Mouse (Mus musculus) forebrain, embryonic 11.5 days (tissue): ENCODE results near the gene Chn2. TPM values are rescaled to one million over a fixed set of nuclear protein-coding genes. Genes with fewer than 3 reads are reported as not detected.

Experiments used
- ATAC-seq: fragments of 200-750 bp; cut with Nextera tagmentation; replicated peaks from 2 replicates; pipeline ENCODE4 v1.8.0; 2017; ENCODE audit warnings: moderate TSS enrichment; ENCODE audit not compliant: low FRiP score
- DNase-seq: peaks from one replicate; pipeline ENCODE4 v3.0.0-alpha.2; 2017; ENCODE audit warnings: low spot score
- H3K27ac ChIP-seq: fragments of 300-500 bp; sonication (generic); 2 replicates; pipeline ENCODE4 v1.5.1; 2014; ENCODE audit warnings: low read depth, low read length
- H3K27me3 ChIP-seq: fragments of 300-500 bp; sonication (generic); 2 replicates; pipeline ENCODE4 v1.6.1; 2014; ENCODE audit warnings: mild to moderate bottlenecking, low read length, mixed read lengths; ENCODE audit not compliant: control insufficient read depth, insufficient read depth
- H3K36me3 ChIP-seq: fragments of 300-500 bp; sonication (generic); 2 replicates; pipeline ENCODE4 v1.6.1; 2014; ENCODE audit warnings: mild to moderate bottlenecking, low read length, moderate library complexity, mixed read lengths; ENCODE audit not compliant: control insufficient read depth, insufficient read depth
- H3K4me1 ChIP-seq: fragments of 300-500 bp; sonication (generic); replicated peaks from 2 replicates; pipeline ENCODE4 v1.6.1; 2014; ENCODE audit warnings: low read length, mixed read lengths; ENCODE audit not compliant: control insufficient read depth, insufficient read depth
- H3K4me2 ChIP-seq: fragments of 300-500 bp; sonication (generic); 2 replicates; pipeline ENCODE4 v1.6.1; 2014; ENCODE audit warnings: low read depth, mild to moderate bottlenecking, low read length, moderate library complexity, mixed read lengths; ENCODE audit not compliant: severe bottlenecking
- H3K4me3 ChIP-seq: fragments of 300-500 bp; sonication (generic); 2 replicates; pipeline ENCODE4 v1.5.1; 2014; ENCODE audit warnings: low read depth, low read length
- H3K9ac ChIP-seq: fragments of 300-500 bp; sonication (generic); 2 replicates; pipeline ENCODE4 v1.6.1; 2014; ENCODE audit warnings: low read length
- H3K9me3 ChIP-seq: fragments of 300-500 bp; sonication (generic); 2 replicates; pipeline ENCODE4 v1.6.1; 2016; ENCODE audit warnings: low read length, mixed read lengths; ENCODE audit not compliant: control insufficient read depth
- WGBS: fragments of 180-500 bp; shearing (Covaris S2); extraction: QIAGEN DNeasy Blood & Tissue Kit; methylation state at CpG from one replicate; pipeline ENCODE4 v1.1.7; 2014; 5-methylcytosine and 5-hydroxymethylcytosine counted together
- polyA plus RNA-seq: library from polyadenylated mRNA; unstranded; fragments of >200 nt; fragmentation: Nextera tagmentation; extraction: Ambion mirVana; gene quantifications from 2 replicates; pipeline ENCODE4 v1.2.1, GENCODE M21; 2014

Gene Chn2
- polyA plus RNA-seq, 1 experiment from 2014 or later, result 20.3 TPM

DNA sequence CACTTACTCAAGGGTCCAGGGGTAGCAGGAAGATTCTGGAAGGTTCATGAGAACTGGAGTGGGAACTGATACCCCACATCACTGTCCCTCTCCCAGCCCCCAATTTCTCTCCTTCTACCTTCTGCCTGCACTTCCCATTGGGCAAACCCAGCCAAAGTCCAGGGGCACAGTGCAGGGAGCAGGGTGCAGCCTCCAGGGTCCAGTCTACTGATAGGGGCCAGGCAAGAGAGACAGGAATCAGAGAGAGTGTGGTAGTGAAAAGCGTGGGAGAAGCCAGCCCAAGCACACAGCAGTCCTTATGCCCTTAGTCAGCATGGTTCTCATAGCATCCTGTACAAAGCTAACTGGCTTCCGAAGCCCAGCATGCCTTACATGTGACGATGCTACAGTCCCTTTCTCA, 187.7 kb downstream of the Chn2 start:
- DNase-seq (no peak), ATAC-seq (no peak)
- Histone ChIP-seq H3K9me3 (no peaks in the 10 kb centered on the region), H3K4me3 (no peak overlapping the region), H3K27me3 (no peaks in the 10 kb centered on the region), H3K4me1 (peaks cover 7% of the 10 kb centered on the region; the same call in 1 of the 2 replicates), H3K9ac (no peak overlapping the region), H3K27ac (no peak overlapping the region), H3K4me2 (no peak overlapping the region), H3K36me3 (no peaks in the 10 kb centered on the region)
- WGBS, result 82% methylated on average over 3 of the region's 3 CpGs

DNA sequence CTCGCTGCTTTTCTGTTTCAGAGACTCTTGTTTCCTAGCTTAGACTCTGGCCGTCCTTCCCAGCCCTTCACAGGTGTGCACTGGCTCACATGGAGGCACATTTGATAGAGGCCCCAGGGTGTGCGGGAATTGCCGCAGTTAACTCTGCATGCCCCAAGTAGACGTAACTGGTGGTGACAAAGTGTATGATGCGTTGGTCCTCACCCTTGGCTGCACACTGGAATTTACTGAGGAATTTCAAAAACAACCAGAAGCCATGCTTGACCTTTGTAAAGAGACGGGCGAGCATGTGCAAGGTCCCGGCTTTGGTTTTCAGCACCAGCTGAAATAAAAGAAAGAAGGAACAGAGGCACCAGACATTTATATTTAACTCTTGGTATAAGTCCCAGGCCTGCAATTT, 189.1 kb downstream of the Chn2 start:
- Histone ChIP-seq H3K4me3 (no peak overlapping the region), H3K27me3 (no peaks in the 10 kb centered on the region), H3K4me1 (peaks cover 7% of the 10 kb centered on the region; the same call in 1 of the 2 replicates), H3K36me3 (no peaks in the 10 kb centered on the region), H3K9me3 (no peaks in the 10 kb centered on the region), H3K4me2 (no peak overlapping the region), H3K9ac (no peak overlapping the region), H3K27ac (no peak overlapping the region)
- WGBS, result 50% methylated on average over 9 of the region's 9 CpGs
- no peak for DNase-seq
- no peak for ATAC-seq

DNA sequence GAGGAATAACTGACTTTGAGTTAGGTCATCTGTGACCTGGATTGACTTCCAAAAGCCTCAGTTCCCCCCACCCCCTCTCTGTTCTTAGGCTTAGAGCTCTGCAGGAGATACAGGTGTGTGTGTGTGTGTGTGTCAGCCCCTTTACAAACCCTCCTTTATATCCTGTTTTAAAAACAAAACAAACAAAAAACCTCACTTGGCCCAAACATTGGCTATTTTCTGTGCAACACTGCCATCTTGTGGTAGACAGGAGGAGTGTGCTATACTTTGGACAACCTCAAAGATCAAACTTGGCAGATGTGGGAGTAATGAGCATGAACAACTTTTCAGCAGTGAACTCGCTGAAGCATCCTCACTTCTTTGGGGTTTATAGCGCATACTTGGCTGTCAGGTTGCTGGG, 189.5 kb downstream of the Chn2 start:
- whole genome bisulfite sequencing, result 8% methylated on average over 2 of the region's 2 CpGs
- H3K27me3 ChIP-seq, result no peaks in the 10 kb centered on the region
- ATAC-seq, result peak; percentile 42; the same call in 1 of the 2 replicates

DNA sequence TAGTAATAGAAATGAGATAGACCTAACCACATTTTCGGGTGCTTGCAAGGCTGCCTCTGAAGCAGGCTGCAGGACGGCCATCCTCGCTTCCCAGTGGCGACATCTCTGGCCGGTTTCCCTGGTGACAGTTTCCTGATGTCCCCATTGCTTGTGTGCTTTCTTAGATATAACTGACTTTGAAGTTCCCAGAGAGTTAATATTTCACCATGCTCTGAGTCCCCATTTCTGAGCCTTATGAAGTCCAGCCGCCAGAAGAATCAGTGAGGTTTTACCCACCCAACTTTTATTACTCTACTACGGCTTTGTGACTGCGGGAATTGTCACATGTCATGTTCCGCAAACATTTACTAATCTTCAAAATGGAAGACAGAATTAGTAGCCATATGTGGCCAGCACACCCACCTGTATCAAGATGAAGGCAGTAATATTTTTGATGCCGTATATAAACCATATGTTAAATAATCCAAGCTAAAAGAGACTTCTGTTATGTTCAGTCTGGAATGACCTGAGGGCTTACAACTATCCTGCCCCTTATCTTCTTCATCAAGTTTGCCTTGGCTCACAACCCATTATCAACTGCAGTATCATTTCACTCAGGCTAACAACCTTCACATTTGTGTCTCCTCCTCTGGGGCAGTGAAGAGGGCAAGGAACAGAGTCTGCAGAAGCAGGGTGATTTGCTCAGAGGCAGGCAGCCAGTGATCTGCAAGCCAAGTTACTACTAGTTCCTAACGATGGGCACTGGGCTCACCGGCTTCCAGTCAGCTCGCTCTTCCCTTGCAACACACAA, 192.6 kb downstream of the Chn2 start:
- no peak overlapping the region for H3K4me3 ChIP-seq
- no peak overlapping the region for H3K9ac ChIP-seq
- H3K27ac ChIP-seq, result no peak overlapping the region
- ATAC-seq (no peak), DNase-seq (no peak)
- H3K9me3 ChIP-seq, result no peaks in the 10 kb centered on the region
- no peak overlapping the region for H3K4me2 ChIP-seq
- H3K27me3 ChIP-seq, result no peaks in the 10 kb centered on the region
- H3K36me3 ChIP-seq, result no peaks in the 10 kb centered on the region
- H3K4me1 ChIP-seq, result no peaks in the 10 kb centered on the region; the same call in 1 of the 2 replicates
- WGBS, result 80% methylated on average over 13 of the region's 13 CpGs

More for the DNA sequence above, 189.5 kb downstream of the Chn2 start:
- H3K9ac ChIP-seq, result no peak overlapping the region
- H3K36me3 ChIP-seq, result no peaks in the 10 kb centered on the region
- no peaks in the 10 kb centered on the region for H3K9me3 ChIP-seq
- H3K27ac ChIP-seq, result no peak overlapping the region
- H3K4me3 ChIP-seq, result no peak overlapping the region
- no peak for DNase-seq
- no peak overlapping the region for H3K4me2 ChIP-seq
- H3K4me1 ChIP-seq, result peaks cover 7% of the 10 kb centered on the region; the same call in 1 of the 2 replicates

DNA sequence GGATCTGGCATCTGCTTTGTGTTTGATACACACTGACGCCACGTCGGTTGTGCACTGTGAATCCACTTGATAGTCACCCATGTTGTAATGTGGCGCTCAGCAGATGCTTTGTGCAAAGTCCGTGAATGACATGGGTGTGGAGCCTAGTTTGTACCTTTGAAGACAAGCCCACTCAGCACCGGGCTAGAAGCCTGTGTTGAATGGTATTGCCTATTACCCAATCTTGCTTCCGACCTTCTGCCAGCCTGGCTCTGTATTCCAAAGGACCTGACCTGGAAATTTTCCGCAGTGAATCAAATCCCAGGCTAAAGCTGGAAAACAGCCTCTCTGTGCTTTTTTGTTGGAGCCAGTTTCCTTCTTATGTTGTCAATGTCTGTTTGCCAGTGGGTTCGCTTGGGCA, 197.1 kb downstream of the Chn2 start:
- WGBS, result 94% methylated on average over 9 of the region's 9 CpGs

DNA sequence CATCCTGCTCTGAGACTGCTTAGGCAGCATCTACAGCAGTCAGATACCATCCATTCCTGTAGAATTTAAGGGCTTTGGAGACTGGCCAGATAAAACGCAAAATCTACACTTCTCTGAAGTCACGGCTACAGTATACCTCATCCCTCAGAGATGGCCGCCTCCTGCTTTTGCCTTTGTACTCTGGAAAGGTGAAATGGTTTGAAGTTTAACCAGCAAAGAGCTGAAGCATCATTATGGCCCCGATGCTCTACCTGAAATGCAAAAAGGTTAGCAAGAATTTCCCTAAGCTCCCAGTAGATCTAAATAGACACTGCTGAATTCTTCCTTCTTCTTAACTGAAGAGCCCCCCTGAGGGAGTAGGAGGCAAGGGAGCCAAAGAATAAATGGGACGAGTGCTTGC, 202.4 kb downstream of the Chn2 start:
- Histone ChIP-seq H3K4me1 (no peaks in the 10 kb centered on the region), H3K4me3 (no peak overlapping the region), H3K36me3 (no peaks in the 10 kb centered on the region), H3K9me3 (no peaks in the 10 kb centered on the region), H3K27me3 (no peaks in the 10 kb centered on the region), H3K4me2 (no peak overlapping the region), H3K9ac (no peak overlapping the region), H3K27ac (no peak overlapping the region)
- DNase-seq (no peak), ATAC-seq (no peak)
- 90% methylated on average over 5 of the region's 5 CpGs for WGBS

More for the DNA sequence above, 197.1 kb downstream of the Chn2 start:
- H3K4me1 ChIP-seq, result no peaks in the 10 kb centered on the region
- no peak overlapping the region for H3K9ac ChIP-seq
- H3K4me2 ChIP-seq, result no peak overlapping the region
- H3K9me3 ChIP-seq, result no peaks in the 10 kb centered on the region
- DNase-seq (no peak), ATAC-seq (no peak)
- H3K27me3 ChIP-seq, result no peaks in the 10 kb centered on the region
- H3K27ac ChIP-seq, result no peak overlapping the region
- H3K36me3 ChIP-seq, result no peaks in the 10 kb centered on the region
- H3K4me3 ChIP-seq, result no peak overlapping the region

DNA sequence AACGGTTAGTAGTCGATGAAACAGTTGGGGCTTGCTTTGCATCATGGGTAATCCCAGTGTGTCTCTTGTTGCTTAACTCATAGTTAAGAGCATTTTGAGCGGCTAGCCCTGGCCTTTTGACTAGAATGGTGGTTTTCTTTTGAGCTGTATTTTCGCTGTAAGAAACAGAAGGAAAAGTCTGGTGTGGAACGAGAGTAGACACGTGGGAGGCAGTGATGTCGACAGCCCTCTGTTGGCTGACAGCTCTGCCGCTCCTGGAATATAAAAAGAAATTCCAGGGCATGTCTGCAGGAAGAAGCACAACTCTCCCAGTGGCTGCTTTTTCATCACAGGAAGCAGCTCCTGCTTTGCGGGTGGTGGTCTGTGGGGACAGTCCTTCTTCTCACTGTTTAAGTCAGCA, 202.9 kb downstream of the Chn2 start:
- H3K9me3 ChIP-seq, result no peaks in the 10 kb centered on the region
- no peak overlapping the region for H3K27ac ChIP-seq
- 86% methylated on average over 9 of the region's 9 CpGs for WGBS
- H3K36me3 ChIP-seq, result no peaks in the 10 kb centered on the region
- no peak overlapping the region for H3K4me3 ChIP-seq
- H3K4me2 ChIP-seq, result no peak overlapping the region
- DNase-seq, result no peak
- H3K27me3 ChIP-seq, result no peaks in the 10 kb centered on the region
- no peak overlapping the region for H3K9ac ChIP-seq
- no peaks in the 10 kb centered on the region for H3K4me1 ChIP-seq
- ATAC-seq, result no peak

DNA sequence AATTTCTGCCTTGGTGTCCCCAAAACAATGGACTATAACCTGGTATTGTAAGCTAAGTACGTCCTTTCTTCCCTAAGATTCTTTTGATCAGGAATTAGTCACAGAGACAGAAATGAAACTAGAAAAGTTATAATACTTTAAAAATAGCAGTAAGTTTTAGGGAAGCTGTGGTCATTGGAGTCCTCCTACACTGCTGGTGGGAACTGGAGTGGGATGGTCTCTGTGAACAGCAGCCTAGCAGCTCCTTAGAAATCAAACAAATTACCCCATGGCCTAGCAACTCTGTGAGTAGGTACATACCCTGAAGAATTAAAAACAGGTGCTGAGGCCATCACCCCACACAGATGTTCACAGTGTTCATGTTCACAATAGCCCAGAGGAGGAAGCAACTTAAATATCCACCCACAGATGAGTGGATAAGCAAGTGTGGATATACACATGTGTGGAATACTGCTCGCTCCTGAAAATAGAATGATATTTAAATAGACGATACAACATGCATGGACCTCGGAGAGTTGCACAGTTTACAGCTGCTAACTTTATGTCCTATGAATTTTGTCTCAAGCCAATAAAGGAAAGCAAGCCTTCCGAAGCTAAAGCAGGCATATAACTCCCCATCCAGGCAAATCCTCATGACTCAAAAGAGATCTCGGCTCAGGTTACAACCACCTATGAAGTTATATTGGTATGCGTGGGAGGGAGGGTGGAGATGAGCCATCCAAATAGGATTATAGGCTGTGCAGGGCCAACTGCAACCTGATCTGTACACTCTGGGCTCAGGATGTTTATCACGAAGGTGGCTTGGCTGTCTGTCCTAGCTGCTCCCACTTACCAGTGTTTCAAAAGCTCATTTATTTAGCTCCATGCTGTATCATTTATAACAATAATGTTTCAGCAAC, 209.2 kb downstream of the Chn2 start:
- DNase-seq, result no peak
- no peaks in the 10 kb centered on the region for H3K9me3 ChIP-seq
- WGBS, result 69% methylated on average over 8 of the region's 8 CpGs
- no peak overlapping the region for H3K4me3 ChIP-seq
- ATAC-seq, result no peak
- H3K36me3 ChIP-seq, result no peaks in the 10 kb centered on the region
- H3K4me1 ChIP-seq, result no peaks in the 10 kb centered on the region; the same call in 1 of the 2 replicates
- no peaks in the 10 kb centered on the region for H3K27me3 ChIP-seq
- H3K9ac ChIP-seq, result no peak overlapping the region
- no peak overlapping the region for H3K27ac ChIP-seq
- no peak overlapping the region for H3K4me2 ChIP-seq
